Mouse (Mus musculus): ENCODE results near the gene Tmem121. TPM values are rescaled to one million over a fixed set of nuclear protein-coding genes. Genes with fewer than 3 reads are reported as not detected.
"Not testable (repeated sequence)": the region's sequence is repeated elsewhere in the genome, so short reads cannot be mapped to it uniquely, and the experiment has no call there.

Tmem121 gene
- polyA plus RNA-seq, 1 experiment from 2014 or later, result 11.4 TPM

- Histone ChIP-seq H3K4me3 (no peak overlapping the region), H3K9me3 (no peaks in the 10 kb centered on the region), H3K4me1 (no peaks in the 10 kb centered on the region), H3K27me3 (replicated peaks; ENCODE audit: low read depth, poor library complexity, severe bottlenecking) (no peaks in the 10 kb centered on the region), H3K36me3 (replicated peaks) (no peaks in the 10 kb centered on the region), H3K27ac (replicated peaks) (no peak overlapping the region)
- no peak for DNase-seq (ENCODE audit: low spot score)
- WGBS, result 88% methylated on average over 18 of the region's 18 CpGs
Observed at GRCm38 (mm10) chr12:113176960-113177725, 8.6 kb upstream of the Tmem121 start.

- no peaks in the 10 kb centered on the region for H3K36me3 ChIP-seq (replicated peaks)
Observed at GRCm38 (mm10) chr12:113181020-113181419, 4.7 kb upstream of the Tmem121 start.

GRCm38 (mm10) chr12:113184945-113185344, 785 bp upstream of the Tmem121 start:
- DNase-seq (ENCODE audit: low spot score), result no peak
- peaks cover 53% of the 10 kb centered on the region for H3K27me3 ChIP-seq (replicated peaks; ENCODE audit: low read depth, poor library complexity, severe bottlenecking)
- H3K36me3 ChIP-seq (replicated peaks), result peaks cover 20% of the 10 kb centered on the region
- no peaks in the 10 kb centered on the region for H3K9me3 ChIP-seq
- WGBS, result 57% methylated on average over 5 of the region's 5 CpGs
- peak overlapping the region; percentile 78; the same call in 1 of the 2 replicates for H3K4me3 ChIP-seq
- H3K4me1 ChIP-seq, result peaks cover 36% of the 10 kb centered on the region
- H3K27ac ChIP-seq (replicated peaks), result no peak overlapping the region

More at GRCm38 (mm10) chr12:113181020-113181419, 4.7 kb upstream of the Tmem121 start:
- Histone ChIP-seq H3K27ac (replicated peaks) (no peak overlapping the region), H3K4me1 (peaks cover 11% of the 10 kb centered on the region), H3K9me3 (no peaks in the 10 kb centered on the region), H3K27me3 (replicated peaks; ENCODE audit: low read depth, poor library complexity, severe bottlenecking) (peaks cover 21% of the 10 kb centered on the region), H3K4me3 (no peak overlapping the region)
- DNase-seq (ENCODE audit: low spot score), result no peak
- 59% methylated on average over 4 of the region's 4 CpGs for WGBS

DNA sequence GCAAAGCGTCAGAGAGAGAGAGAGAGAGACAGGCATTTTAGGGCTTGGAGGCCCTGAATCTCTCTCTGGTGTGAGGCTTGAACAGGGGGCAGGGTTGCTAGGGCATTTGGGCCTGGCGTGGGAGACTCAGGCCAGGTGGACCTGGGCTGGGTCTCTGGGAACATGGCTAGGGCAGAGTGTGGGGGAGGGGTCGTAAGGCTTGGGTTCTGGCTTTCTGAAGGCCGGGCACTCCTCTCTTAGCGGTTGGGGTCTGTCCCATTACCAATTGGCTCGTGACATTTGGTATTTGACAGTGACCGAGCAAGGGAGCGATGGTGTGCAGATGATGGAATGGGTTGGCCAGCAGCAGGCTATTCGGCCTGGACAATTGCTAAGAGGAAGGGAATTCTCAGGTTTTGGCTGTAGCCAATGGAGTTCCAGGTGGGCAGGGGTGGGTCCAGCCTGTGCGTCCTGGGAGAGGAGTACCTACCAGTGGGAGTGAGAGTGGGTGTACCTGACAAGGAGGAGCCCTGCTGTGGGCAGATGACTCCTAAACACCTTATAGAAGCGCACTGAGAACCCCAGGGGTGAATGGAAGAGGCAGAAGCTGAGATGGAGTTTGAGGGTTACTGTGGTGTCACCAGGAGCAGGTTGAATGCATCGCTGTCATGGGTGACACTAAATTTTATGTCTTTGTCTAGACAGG, 738 bp downstream of the Tmem121 start:
- no peak for DNase-seq (ENCODE audit: low spot score)
- no peaks in the 10 kb centered on the region for H3K9me3 ChIP-seq
- H3K27me3 ChIP-seq (replicated peaks; ENCODE audit: low read depth, poor library complexity, severe bottlenecking), result peaks cover 53% of the 10 kb centered on the region
- H3K27ac ChIP-seq (replicated peaks), result peak overlapping the region; percentile 81
- WGBS, result 41% methylated on average over 12 of the region's 12 CpGs
- peak overlapping the region; percentile 78 for H3K4me3 ChIP-seq
- H3K36me3 ChIP-seq (replicated peaks), result peaks cover 35% of the 10 kb centered on the region
- peaks cover 36% of the 10 kb centered on the region for H3K4me1 ChIP-seq

DNA sequence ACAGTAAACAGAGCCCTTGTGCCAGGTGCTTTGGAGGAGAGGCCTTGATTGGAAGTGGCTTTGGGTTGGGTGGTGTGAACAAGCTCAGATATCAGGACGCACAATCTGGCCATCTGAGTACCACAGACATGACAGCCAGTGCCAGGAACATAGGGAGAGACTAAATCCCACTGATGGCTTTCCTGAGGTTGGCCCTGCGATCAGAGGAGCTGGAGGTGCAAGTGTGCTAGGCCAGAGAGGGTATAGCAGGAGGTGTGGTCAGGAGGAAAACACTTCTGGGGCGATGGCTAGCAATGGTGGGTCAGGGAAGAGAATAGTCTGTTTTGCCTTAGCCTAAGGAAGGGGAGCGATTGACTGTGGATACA, 1.3 kb downstream of the Tmem121 start:
- Histone ChIP-seq H3K4me3 (peak overlapping the region; percentile 78), H3K36me3 (replicated peaks) (peaks cover 35% of the 10 kb centered on the region), H3K27ac (replicated peaks) (no peak overlapping the region), H3K9me3 (no peaks in the 10 kb centered on the region), H3K27me3 (replicated peaks; ENCODE audit: low read depth, poor library complexity, severe bottlenecking) (peaks cover 53% of the 10 kb centered on the region), H3K4me1 (peaks cover 36% of the 10 kb centered on the region)
- WGBS, result 54% methylated on average over 4 of the region's 4 CpGs
- no peak for DNase-seq (ENCODE audit: low spot score)

GRCm38 (mm10) chr12:113187584-113188295, 2.0 kb downstream of the Tmem121 start:
- peak overlapping the region; percentile 49; the same call in 1 of the 2 replicates for H3K27ac ChIP-seq (replicated peaks)
- H3K4me3 ChIP-seq, result peak overlapping the region; percentile 78
- peaks cover 53% of the 10 kb centered on the region for H3K27me3 ChIP-seq (replicated peaks; ENCODE audit: low read depth, poor library complexity, severe bottlenecking)
- H3K36me3 ChIP-seq (replicated peaks), result peaks cover 35% of the 10 kb centered on the region
- H3K4me1 ChIP-seq, result peaks cover 36% of the 10 kb centered on the region
- WGBS, result 4% methylated on average over 56 of the region's 56 CpGs
- DNase-seq (ENCODE audit: low spot score), result peak; percentile 91
- no peaks in the 10 kb centered on the region for H3K9me3 ChIP-seq

DNA sequence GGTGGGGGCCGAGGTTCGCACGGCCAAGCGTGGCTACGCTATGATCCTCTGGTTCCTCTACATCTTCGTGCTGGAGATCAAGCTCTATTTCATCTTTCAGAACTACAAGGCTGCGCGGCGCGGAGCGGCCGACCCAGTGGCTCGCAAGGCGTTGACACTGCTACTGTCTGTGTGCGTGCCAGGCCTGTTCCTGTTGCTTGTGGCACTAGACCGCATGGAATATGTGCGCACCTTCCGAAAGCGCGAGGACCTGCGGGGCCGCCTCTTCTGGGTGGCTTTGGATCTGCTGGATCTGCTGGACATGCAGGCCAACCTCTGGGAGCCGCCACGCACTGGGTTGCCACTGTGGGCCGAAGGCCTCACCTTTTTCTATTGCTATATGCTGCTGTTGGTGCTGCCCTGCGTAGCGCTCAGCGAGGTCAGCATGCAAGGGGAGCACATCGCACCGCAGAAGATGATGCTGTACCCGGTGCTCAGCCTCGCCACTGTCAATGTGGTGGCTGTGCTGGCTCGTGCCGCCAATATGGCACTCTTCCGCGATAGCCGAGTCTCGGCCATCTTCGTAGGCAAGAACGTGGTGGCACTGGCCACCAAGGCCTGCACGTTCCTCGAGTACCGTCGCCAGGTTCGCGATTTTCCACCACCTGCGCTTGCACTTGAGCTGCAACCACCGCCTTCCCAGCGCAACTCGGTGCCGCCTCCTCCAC, 2.8 kb downstream of the Tmem121 start:
- DNase-seq (ENCODE audit: low spot score), result no peak
- Histone ChIP-seq H3K4me1 (peaks cover 36% of the 10 kb centered on the region), H3K27me3 (replicated peaks; ENCODE audit: low read depth, poor library complexity, severe bottlenecking) (peaks cover 53% of the 10 kb centered on the region), H3K4me3 (peak overlapping the region; percentile 78), H3K9me3 (no peaks in the 10 kb centered on the region), H3K27ac (replicated peaks) (no peak overlapping the region), H3K36me3 (replicated peaks) (peaks cover 35% of the 10 kb centered on the region)
- WGBS, result 89% methylated on average over 51 of the region's 51 CpGs

GRCm38 (mm10) chr12:113193423-113193822, 7.7 kb downstream of the Tmem121 start:
- H3K36me3 ChIP-seq (replicated peaks), result peaks cover 30% of the 10 kb centered on the region
- H3K4me1 ChIP-seq, result 0 out of 2 replicates have a peak, but pooled peaks cover under 1% of the 10 kb centered on the region
- peaks cover 8% of the 10 kb centered on the region for H3K27me3 ChIP-seq (replicated peaks; ENCODE audit: low read depth, poor library complexity, severe bottlenecking)
- H3K4me3 ChIP-seq, result no peak overlapping the region
- no peak for DNase-seq (ENCODE audit: low spot score)
- peaks cover 5% of the 10 kb centered on the region; the same call in 1 of the 2 replicates for H3K9me3 ChIP-seq
- 65% methylated on average over 2 of the region's 2 CpGs for WGBS
- H3K27ac ChIP-seq (replicated peaks), result no peak overlapping the region

DNA sequence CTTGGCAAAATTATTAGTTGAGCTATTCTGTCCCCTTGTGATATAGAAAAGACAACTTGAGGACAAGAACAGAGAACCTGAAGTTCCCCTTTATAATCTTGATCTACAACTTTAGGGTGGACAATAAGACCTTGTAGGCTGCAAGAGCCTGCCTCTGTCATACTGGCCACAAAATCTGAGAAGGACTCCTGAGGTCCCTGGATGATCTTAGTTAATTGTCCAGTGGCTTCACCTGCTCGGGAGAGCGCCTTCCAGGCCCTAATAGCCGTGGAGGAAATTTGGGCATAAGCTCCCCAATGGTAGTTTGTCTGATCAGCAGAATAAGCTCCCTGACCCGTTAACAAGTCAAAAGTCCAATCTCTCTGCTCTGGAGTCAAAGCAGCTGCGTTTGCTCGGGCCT, 13.4 kb downstream of the Tmem121 start:
- not testable (repeated sequence) for H3K36me3 ChIP-seq (replicated peaks); H3K4me3 ChIP-seq; H3K27ac ChIP-seq (replicated peaks); H3K4me1 ChIP-seq; H3K27me3 ChIP-seq (replicated peaks; ENCODE audit: low read depth, poor library complexity, severe bottlenecking); DNase-seq (ENCODE audit: low spot score)
- 89% methylated on average over 3 of the region's 6 CpGs for WGBS
- H3K9me3 ChIP-seq, result peaks cover 10% of the 10 kb centered on the region; the same call in 1 of the 2 replicates

GRCm38 (mm10) chr12:113201301-113201700, 15.6 kb downstream of the Tmem121 start:
- WGBS, result 91% methylated on average over 4 of the region's 4 CpGs
- no peak for DNase-seq (ENCODE audit: low spot score)
- peaks cover 5% of the 10 kb centered on the region; the same call in 1 of the 2 replicates for H3K9me3 ChIP-seq

DNA sequence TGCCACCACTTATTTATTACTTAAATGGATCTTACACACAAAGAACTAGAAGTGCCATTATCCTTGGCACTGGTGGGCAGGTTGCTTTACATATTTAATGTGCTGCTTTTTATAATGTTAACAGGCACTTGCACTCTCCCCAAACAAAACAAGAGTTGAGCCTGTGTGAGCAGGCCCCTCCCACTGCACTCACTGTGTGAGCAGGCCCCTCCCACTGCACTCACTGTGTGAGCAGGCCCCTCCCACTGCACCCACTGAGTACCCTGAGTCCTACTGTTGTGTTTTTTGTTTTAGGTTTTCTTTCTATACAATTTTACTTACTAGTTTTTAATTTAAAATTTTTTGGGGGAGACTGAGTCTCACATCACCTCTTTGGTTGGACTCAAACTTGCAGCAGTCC, 16.3 kb downstream of the Tmem121 start:
- H3K27ac ChIP-seq (replicated peaks), result no peak overlapping the region
- H3K9me3 ChIP-seq, result peaks cover 5% of the 10 kb centered on the region; the same call in 1 of the 2 replicates
- H3K27me3 ChIP-seq (replicated peaks; ENCODE audit: low read depth, poor library complexity, severe bottlenecking), result no peaks in the 10 kb centered on the region
- no peaks in the 10 kb centered on the region for H3K36me3 ChIP-seq (replicated peaks)
- no peak overlapping the region for H3K4me3 ChIP-seq
- no peak for DNase-seq (ENCODE audit: low spot score)
- no peaks in the 10 kb centered on the region for H3K4me1 ChIP-seq

More at GRCm38 (mm10) chr12:113201301-113201700, 15.6 kb downstream of the Tmem121 start:
- Histone ChIP-seq H3K4me3 (no peak overlapping the region), H3K4me1 (no peaks in the 10 kb centered on the region), H3K27me3 (replicated peaks; ENCODE audit: low read depth, poor library complexity, severe bottlenecking) (no peaks in the 10 kb centered on the region), H3K27ac (replicated peaks) (no peak overlapping the region), H3K36me3 (replicated peaks) (no peaks in the 10 kb centered on the region)

DNA sequence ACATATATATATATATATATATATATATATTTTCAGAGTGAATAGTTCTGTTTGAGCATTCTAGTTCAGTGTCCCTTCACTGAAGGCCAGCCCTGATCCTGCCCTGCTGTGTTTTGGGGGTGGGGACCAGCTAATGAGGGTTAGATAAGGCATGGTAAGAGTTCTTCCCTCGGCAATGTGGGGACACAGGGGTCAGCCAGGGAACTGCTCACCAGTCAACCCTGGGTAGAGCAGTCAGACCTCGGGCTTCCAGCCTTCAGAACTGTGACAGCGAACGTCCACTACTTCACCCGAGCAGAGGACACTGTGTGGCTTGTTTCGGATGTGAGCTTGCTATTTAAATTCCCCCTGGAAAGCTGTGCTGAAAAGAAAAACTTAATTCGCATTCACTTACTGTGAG, 17.8 kb downstream of the Tmem121 start:
- H3K27me3 ChIP-seq (replicated peaks; ENCODE audit: low read depth, poor library complexity, severe bottlenecking), result no peaks in the 10 kb centered on the region
- no peaks in the 10 kb centered on the region for H3K4me1 ChIP-seq
- H3K27ac ChIP-seq (replicated peaks), result no peak overlapping the region
- H3K9me3 ChIP-seq, result peaks cover 5% of the 10 kb centered on the region; the same call in 1 of the 2 replicates
- WGBS, result 83% methylated on average over 7 of the region's 7 CpGs
- H3K36me3 ChIP-seq (replicated peaks), result no peaks in the 10 kb centered on the region
- DNase-seq (ENCODE audit: low spot score), result no peak
- no peak overlapping the region for H3K4me3 ChIP-seq

Measured in embryonic facial prominence, embryonic 10.5 days (tissue).